Mouse (Mus musculus): ENCODE data around the gene Trpc4ap.

DNA sequence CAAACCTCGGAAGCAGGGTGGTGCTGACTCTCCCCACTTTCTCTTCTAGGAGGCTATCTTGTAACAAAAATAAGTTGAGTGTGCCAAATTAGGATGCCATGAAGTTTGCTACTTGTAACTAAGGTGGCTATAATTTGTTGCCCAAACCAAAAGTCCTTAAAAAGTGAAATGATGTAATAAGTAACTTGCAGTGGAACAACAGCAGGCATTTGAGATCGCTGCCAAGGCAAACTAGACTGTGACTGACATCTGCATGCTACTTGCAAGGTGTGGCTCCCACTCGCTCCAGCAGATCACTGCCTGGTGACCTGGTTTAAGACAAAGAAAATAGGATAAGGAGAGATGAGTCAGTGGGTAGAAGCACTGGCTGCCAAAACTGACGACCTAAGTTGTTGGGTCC, 952 bp upstream of the Trpc4ap start:
- no peak for TF ChIP-seq POLR2A (IDR thresholded peaks at IDR 0.05; ENCODE audit: extremely low read depth, insufficient read depth, low read length)
- no peak for TF ChIP-seq CTCF (IDR thresholded peaks at IDR 0.05; ENCODE audit: low read depth, low read length)
